Mouse (Mus musculus) CH12.LX (cell line): ENCODE data around the gene Trim30c. TPM values are rescaled to one million over a fixed set of nuclear protein-coding genes. Genes with fewer than 3 reads are reported as not detected.

Source experiments
- polyA plus RNA-seq: library from polyadenylated mRNA; unstranded; fragments of >175 nt; gene quantifications from 2 replicates; pipeline ENCODE4 v1.2.1, GENCODE M21; 2012; ENCODE audit warnings: low read depth; ENCODE audit not compliant: insufficient read length
- total RNA-seq, 2 experiments: library from RNA; depleted of rRNA; stranded (reverse); fragments of 300-350 nt in 1 of 2; fragments of >200 nt in 1 of 2; gene quantifications; 2 replicates each; pipeline ENCODE4 v1.2.3; 2012 to 2014

Gene Trim30c
- total and polyA plus RNA-seq, 3 experiments: 0.12 TPM; not detected in 2

Other genes starting within 250 kb of the Trim30c start
- not detected in 2 replicates for gene Olfm5, start 236.0 kb downstream of the Trim30c start, total RNA-seq (2012; rRNA removed)
- not detected in 2 replicates for gene Olfm5, start 236.0 kb downstream of the Trim30c start, total RNA-seq (2014; rRNA removed)
- gene Olfm5, start 236.0 kb downstream of the Trim30c start, polyA plus RNA-seq: not detected in 2 replicates
- gene Olfr648, start 217.4 kb downstream of the Trim30c start, total RNA-seq (2012; rRNA removed): not detected in 2 replicates
- not detected in 2 replicates for gene Olfr648, start 217.4 kb downstream of the Trim30c start, total RNA-seq (2014; rRNA removed)
- gene Olfr648, start 217.4 kb downstream of the Trim30c start, polyA plus RNA-seq: not detected in 2 replicates
- gene Olfr649, start 204.9 kb downstream of the Trim30c start, total RNA-seq (2012; rRNA removed): not detected in 2 replicates
- not detected in 2 replicates for gene Olfr649, start 204.9 kb downstream of the Trim30c start, total RNA-seq (2014; rRNA removed)
- not detected in 2 replicates for gene Olfr649, start 204.9 kb downstream of the Trim30c start, polyA plus RNA-seq
- not detected in 2 replicates for gene Trim6, start 182.0 kb downstream of the Trim30c start, total RNA-seq (2012; rRNA removed)
- not detected in 2 replicates for gene Trim6, start 182.0 kb downstream of the Trim30c start, total RNA-seq (2014; rRNA removed)
- 0.16 and 0.31 TPM in 2 replicates for gene Trim6, start 182.0 kb downstream of the Trim30c start, polyA plus RNA-seq
- gene Trim34a, start 156.4 kb downstream of the Trim30c start, total RNA-seq (2012; rRNA removed): 3.8 and 4.5 TPM in 2 replicates
- 13.4 and 13.8 TPM in 2 replicates for gene Trim34a, start 156.4 kb downstream of the Trim30c start, total RNA-seq (2014; rRNA removed)
- gene Trim34a, start 156.4 kb downstream of the Trim30c start, polyA plus RNA-seq: 7.0 and 7.5 TPM in 2 replicates
- gene Trim5, start 112.7 kb downstream of the Trim30c start, total RNA-seq (2012; rRNA removed): 4.4 and 4.5 TPM in 2 replicates
- gene Trim5, start 112.7 kb downstream of the Trim30c start, total RNA-seq (2014; rRNA removed): 6.5 and 7.0 TPM in 2 replicates
- 7.8 and 8.9 TPM in 2 replicates for gene Trim5, start 112.7 kb downstream of the Trim30c start, polyA plus RNA-seq
- 11.3 and 14.6 TPM in 2 replicates for gene Trim12a, start 85.4 kb downstream of the Trim30c start, total RNA-seq (2012; rRNA removed)
- 18.3 and 20.5 TPM in 2 replicates for gene Trim12a, start 85.4 kb downstream of the Trim30c start, total RNA-seq (2014; rRNA removed)
- 33.4 and 36.6 TPM in 2 replicates for gene Trim12a, start 85.4 kb downstream of the Trim30c start, polyA plus RNA-seq
- not detected in 2 replicates for gene Trim34b, start 71.4 kb downstream of the Trim30c start, total RNA-seq (2012; rRNA removed)
- gene Trim34b, start 71.4 kb downstream of the Trim30c start, total RNA-seq (2014; rRNA removed): 0.22 TPM in 1 of 2 replicates, not detected in the other
- gene Trim34b, start 71.4 kb downstream of the Trim30c start, polyA plus RNA-seq: not detected in 2 replicates
- gene Trim12c, start 47.5 kb downstream of the Trim30c start, total RNA-seq (2012; rRNA removed): 8.1 and 9.9 TPM in 2 replicates
- gene Trim12c, start 47.5 kb downstream of the Trim30c start, total RNA-seq (2014; rRNA removed): 17.7 and 19.1 TPM in 2 replicates
- gene Trim12c, start 47.5 kb downstream of the Trim30c start, polyA plus RNA-seq: 16.7 and 17.7 TPM in 2 replicates
- gene Trim30b, start 31.0 kb downstream of the Trim30c start, total RNA-seq (2012; rRNA removed): 0.97 and 1.1 TPM in 2 replicates
- gene Trim30b, start 31.0 kb downstream of the Trim30c start, total RNA-seq (2014; rRNA removed): 4.4 and 5.6 TPM in 2 replicates
- gene Trim30b, start 31.0 kb downstream of the Trim30c start, polyA plus RNA-seq: 4.6 and 5.3 TPM in 2 replicates
- 14.1 and 17.1 TPM in 2 replicates for gene Trim30a, start 64.4 kb upstream of the Trim30c start, total RNA-seq (2012; rRNA removed)
- gene Trim30a, start 64.4 kb upstream of the Trim30c start, total RNA-seq (2014; rRNA removed): 41.6 and 48.3 TPM in 2 replicates
- gene Trim30a, start 64.4 kb upstream of the Trim30c start, polyA plus RNA-seq: 35.2 and 36.7 TPM in 2 replicates
- gene Trim30d, start 107.0 kb upstream of the Trim30c start, total RNA-seq (2012; rRNA removed): 7.8 and 8.3 TPM in 2 replicates
- gene Trim30d, start 107.0 kb upstream of the Trim30c start, total RNA-seq (2014; rRNA removed): 17.3 and 20.0 TPM in 2 replicates
- 15.4 and 15.6 TPM in 2 replicates for gene Trim30d, start 107.0 kb upstream of the Trim30c start, polyA plus RNA-seq
- not detected in 2 replicates for gene Olfr651, start 149.3 kb upstream of the Trim30c start, total RNA-seq (2012; rRNA removed)
- gene Olfr651, start 149.3 kb upstream of the Trim30c start, total RNA-seq (2014; rRNA removed): not detected in 2 replicates
- gene Olfr651, start 149.3 kb upstream of the Trim30c start, polyA plus RNA-seq: not detected in 2 replicates
- gene Olfr652, start 160.1 kb upstream of the Trim30c start, total RNA-seq (2012; rRNA removed): not detected in 2 replicates
- not detected in 2 replicates for gene Olfr652, start 160.1 kb upstream of the Trim30c start, total RNA-seq (2014; rRNA removed)
- not detected in 2 replicates for gene Olfr652, start 160.1 kb upstream of the Trim30c start, polyA plus RNA-seq
- not detected in 2 replicates for gene Olfr653, start 176.5 kb upstream of the Trim30c start, total RNA-seq (2012; rRNA removed)
- gene Olfr653, start 176.5 kb upstream of the Trim30c start, total RNA-seq (2014; rRNA removed): not detected in 2 replicates
- not detected in 2 replicates for gene Olfr653, start 176.5 kb upstream of the Trim30c start, polyA plus RNA-seq
- not detected in 2 replicates for gene Olfr654, start 186.2 kb upstream of the Trim30c start, total RNA-seq (2012; rRNA removed)
- gene Olfr654, start 186.2 kb upstream of the Trim30c start, total RNA-seq (2014; rRNA removed): not detected in 2 replicates
- not detected in 2 replicates for gene Olfr654, start 186.2 kb upstream of the Trim30c start, polyA plus RNA-seq
- not detected in 2 replicates for gene Olfr655, start 200.9 kb upstream of the Trim30c start, total RNA-seq (2012; rRNA removed)
- gene Olfr655, start 200.9 kb upstream of the Trim30c start, total RNA-seq (2014; rRNA removed): not detected in 2 replicates
- gene Olfr655, start 200.9 kb upstream of the Trim30c start, polyA plus RNA-seq: 0.76 and 0.80 TPM in 2 replicates
- gene Olfr656, start 213.1 kb upstream of the Trim30c start, total RNA-seq (2012; rRNA removed): not detected in 2 replicates
- gene Olfr656, start 213.1 kb upstream of the Trim30c start, total RNA-seq (2014; rRNA removed): not detected in 2 replicates
- gene Olfr656, start 213.1 kb upstream of the Trim30c start, polyA plus RNA-seq: not detected in 2 replicates
- gene Olfr657, start 224.0 kb upstream of the Trim30c start, total RNA-seq (2012; rRNA removed): not detected in 2 replicates
- gene Olfr657, start 224.0 kb upstream of the Trim30c start, total RNA-seq (2014; rRNA removed): not detected in 2 replicates
- gene Olfr657, start 224.0 kb upstream of the Trim30c start, polyA plus RNA-seq: not detected in 2 replicates
- gene Olfr658, start 246.5 kb upstream of the Trim30c start, total RNA-seq (2012; rRNA removed): not detected in 2 replicates
- gene Olfr658, start 246.5 kb upstream of the Trim30c start, total RNA-seq (2014; rRNA removed): not detected in 2 replicates
- not detected in 2 replicates for gene Olfr658, start 246.5 kb upstream of the Trim30c start, polyA plus RNA-seq